Mouse (Mus musculus): ENCODE measurements around the gene Slc6a11. TPM values are rescaled to one million over a fixed set of nuclear protein-coding genes. Genes with fewer than 3 reads are reported as not detected.

The Slc6a11 gene
- total RNA-seq, 1 experiment, result 0.13 TPM

GRCm38 (mm10) chr6:114238892-114239644 lies 108.0 kb downstream of the Slc6a11 start:
- in situ Hi-C loops (cut with MboI; ENCODE audit: low sequenced_read_pairs in 2 of 2, unreplicated experiment in 2 of 2), result no loop called here
- no peak for DNase-seq (ENCODE audit: low read depth, low spot score)
- H3K9me3 ChIP-seq (ENCODE audit: control insufficient read depth, insufficient read depth, low read depth, low read length), result no peaks in the 10 kb centered on the region
- no peak overlapping the region for H3K9ac ChIP-seq (ENCODE audit: insufficient read depth, low read depth, low read length, poor library complexity, severe bottlenecking)
- no peaks in the 10 kb centered on the region for H3K4me1 ChIP-seq (ENCODE audit: control insufficient read depth in 2 of 2, insufficient read depth in 2 of 2, low read length in 2 of 2, poor library complexity in 1 of 2)
- TF ChIP-seq CHD2 (IDR thresholded peaks at IDR 0.05; ENCODE audit: low read depth, low read length) (no peak), ZNF384 (IDR thresholded peaks at IDR 0.05; ENCODE audit: low read depth, low read length) (no peak), ZC3H11A (IDR thresholded peaks at IDR 0.05; ENCODE audit: borderline replicate concordance, low read depth, low read length) (no peak), HCFC1 (IDR thresholded peaks at IDR 0.05; ENCODE audit: borderline replicate concordance, insufficient read depth, low read length) (no peak), MAFK (IDR thresholded peaks at IDR 0.05; ENCODE audit: insufficient read depth, low read depth, low read length) (no peak)
- H3K36me3 ChIP-seq (ENCODE audit: control insufficient read depth, insufficient read depth, low read length, poor library complexity, severe bottlenecking), result no peaks in the 10 kb centered on the region
- H3K27ac ChIP-seq (ENCODE audit: insufficient read depth, low read depth, low read length, poor library complexity, severe bottlenecking), result no peak overlapping the region
- no peak overlapping the region for H3K4me3 ChIP-seq (ENCODE audit: insufficient read depth in 1 of 2, low read depth in 1 of 2, low read length in 2 of 2, poor library complexity in 1 of 2, severe bottlenecking in 1 of 2)

GRCm38 (mm10) chr6:114245665-114246064 lies 114.6 kb downstream of the Slc6a11 start:
- H3K27ac ChIP-seq (ENCODE audit: insufficient read depth, low read depth, low read length, poor library complexity, severe bottlenecking), result no peak overlapping the region
- no peaks in the 10 kb centered on the region for H3K9me3 ChIP-seq (ENCODE audit: control insufficient read depth, insufficient read depth, low read depth, low read length)
- no peaks in the 10 kb centered on the region for H3K36me3 ChIP-seq (ENCODE audit: control insufficient read depth, insufficient read depth, low read length, poor library complexity, severe bottlenecking)
- no peak overlapping the region for H3K9ac ChIP-seq (ENCODE audit: insufficient read depth, low read depth, low read length, poor library complexity, severe bottlenecking)
- no peaks in the 10 kb centered on the region for H3K4me1 ChIP-seq (ENCODE audit: control insufficient read depth in 2 of 2, insufficient read depth in 2 of 2, low read length in 2 of 2, poor library complexity in 1 of 2)
- H3K4me3 ChIP-seq (ENCODE audit: insufficient read depth in 1 of 2, low read depth in 1 of 2, low read length in 2 of 2, poor library complexity in 1 of 2, severe bottlenecking in 1 of 2), result no peak overlapping the region
- TF ChIP-seq HCFC1 (IDR thresholded peaks at IDR 0.05; ENCODE audit: borderline replicate concordance, insufficient read depth, low read length) (no peak), MAFK (IDR thresholded peaks at IDR 0.05; ENCODE audit: insufficient read depth, low read depth, low read length) (no peak), CHD2 (IDR thresholded peaks at IDR 0.05; ENCODE audit: low read depth, low read length) (no peak), ZNF384 (IDR thresholded peaks at IDR 0.05; ENCODE audit: low read depth, low read length) (no peak), ZC3H11A (IDR thresholded peaks at IDR 0.05; ENCODE audit: borderline replicate concordance, low read depth, low read length) (no peak)
- DNase-seq (ENCODE audit: low read depth, low spot score), result no peak
- in situ Hi-C loops (cut with MboI; ENCODE audit: low sequenced_read_pairs in 2 of 2, unreplicated experiment in 2 of 2), result no loop called here

DNA sequence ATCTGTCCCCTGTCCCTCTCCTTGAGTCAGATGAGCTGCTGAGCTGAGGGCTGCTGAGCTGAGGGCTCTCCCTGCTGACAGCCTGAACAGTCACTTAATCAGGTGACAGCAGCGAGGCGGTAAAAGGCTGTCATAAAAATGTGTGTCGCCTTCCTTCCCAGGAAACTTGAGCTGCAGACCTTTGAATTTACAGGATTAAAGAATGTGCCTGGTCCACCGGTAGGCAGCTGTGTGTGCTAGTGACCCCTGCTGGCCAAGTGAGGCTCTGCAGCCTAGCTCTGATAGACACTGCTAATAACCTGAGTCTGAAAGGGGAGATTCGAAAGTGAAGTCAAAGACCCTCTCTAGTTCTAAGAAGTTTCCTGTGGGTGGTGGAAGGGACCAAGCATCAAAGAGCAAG lies 119.3 kb downstream of the Slc6a11 start:
- H3K4me3 ChIP-seq (ENCODE audit: insufficient read depth in 1 of 2, low read depth in 1 of 2, low read length in 2 of 2, poor library complexity in 1 of 2, severe bottlenecking in 1 of 2), result no peak overlapping the region
- no peaks in the 10 kb centered on the region for H3K4me1 ChIP-seq (ENCODE audit: control insufficient read depth in 2 of 2, insufficient read depth in 2 of 2, low read length in 2 of 2, poor library complexity in 1 of 2)
- H3K36me3 ChIP-seq (ENCODE audit: control insufficient read depth, insufficient read depth, low read length, poor library complexity, severe bottlenecking), result no peaks in the 10 kb centered on the region
- peak; percentile 53 for DNase-seq (ENCODE audit: low read depth, low spot score)
- H3K9ac ChIP-seq (ENCODE audit: insufficient read depth, low read depth, low read length, poor library complexity, severe bottlenecking), result no peak overlapping the region
- H3K9me3 ChIP-seq (ENCODE audit: control insufficient read depth, insufficient read depth, low read depth, low read length), result no peaks in the 10 kb centered on the region
- no peak overlapping the region for H3K27ac ChIP-seq (ENCODE audit: insufficient read depth, low read depth, low read length, poor library complexity, severe bottlenecking)
- TF ChIP-seq CHD2 (IDR thresholded peaks at IDR 0.05; ENCODE audit: low read depth, low read length) (no peak), HCFC1 (IDR thresholded peaks at IDR 0.05; ENCODE audit: borderline replicate concordance, insufficient read depth, low read length) (no peak), ZNF384 (IDR thresholded peaks at IDR 0.05; ENCODE audit: low read depth, low read length) (no peak), MAFK (IDR thresholded peaks at IDR 0.05; ENCODE audit: insufficient read depth, low read depth, low read length) (no peak), ZC3H11A (IDR thresholded peaks at IDR 0.05; ENCODE audit: borderline replicate concordance, low read depth, low read length) (no peak)
- in situ Hi-C loops (cut with MboI; ENCODE audit: low sequenced_read_pairs in 2 of 2, unreplicated experiment in 2 of 2), result no loop called here

DNA sequence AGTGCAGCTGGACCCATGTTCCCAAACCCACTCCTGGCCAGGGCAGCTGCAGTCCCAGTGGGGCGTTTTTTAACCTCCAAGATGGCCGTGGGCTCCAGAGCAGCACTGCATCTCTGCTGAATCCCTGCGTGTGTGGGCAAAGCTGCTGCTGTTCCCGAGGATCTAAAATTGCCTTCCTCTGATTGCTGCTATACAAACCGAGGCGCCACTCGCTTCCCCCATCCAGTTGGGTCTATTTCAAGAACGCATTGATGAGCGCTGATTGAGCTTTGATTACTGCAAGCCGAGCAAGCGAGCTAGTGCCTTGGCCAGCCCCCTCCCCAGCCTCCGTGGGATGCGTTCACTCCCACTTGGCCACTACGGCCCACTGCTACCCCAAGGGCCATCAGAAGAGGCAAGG lies 123.9 kb downstream of the Slc6a11 start:
- in situ Hi-C loops (cut with MboI; ENCODE audit: low sequenced_read_pairs in 2 of 2, unreplicated experiment in 2 of 2), result no loop called here

More for the DNA sequence above, 123.9 kb downstream of the Slc6a11 start:
- Histone ChIP-seq H3K4me3 (ENCODE audit: insufficient read depth in 1 of 2, low read depth in 1 of 2, low read length in 2 of 2, poor library complexity in 1 of 2, severe bottlenecking in 1 of 2) (no peak overlapping the region), H3K36me3 (ENCODE audit: control insufficient read depth, insufficient read depth, low read length, poor library complexity, severe bottlenecking) (no peaks in the 10 kb centered on the region), H3K9me3 (ENCODE audit: control insufficient read depth, insufficient read depth, low read depth, low read length) (no peaks in the 10 kb centered on the region), H3K4me1 (ENCODE audit: control insufficient read depth in 2 of 2, insufficient read depth in 2 of 2, low read length in 2 of 2, poor library complexity in 1 of 2) (no peaks in the 10 kb centered on the region), H3K9ac (ENCODE audit: insufficient read depth, low read depth, low read length, poor library complexity, severe bottlenecking) (no peak overlapping the region), H3K27ac (ENCODE audit: insufficient read depth, low read depth, low read length, poor library complexity, severe bottlenecking) (no peak overlapping the region)
- no peak for TF ChIP-seq ZNF384 (IDR thresholded peaks at IDR 0.05; ENCODE audit: low read depth, low read length)
- no peak for TF ChIP-seq MAFK (IDR thresholded peaks at IDR 0.05; ENCODE audit: insufficient read depth, low read depth, low read length)
- no peak for TF ChIP-seq CHD2 (IDR thresholded peaks at IDR 0.05; ENCODE audit: low read depth, low read length)
- TF ChIP-seq ZC3H11A (IDR thresholded peaks at IDR 0.05; ENCODE audit: borderline replicate concordance, low read depth, low read length), result no peak
- TF ChIP-seq HCFC1 (IDR thresholded peaks at IDR 0.05; ENCODE audit: borderline replicate concordance, insufficient read depth, low read length), result no peak
- no peak for DNase-seq (ENCODE audit: low read depth, low spot score)

All from ES-E14 (cell line).